Mouse (Mus musculus) G1E (cell line): Measurements from ENCODE around the gene Wwox. TPM values are rescaled to one million over a fixed set of nuclear protein-coding genes. Genes with fewer than 3 reads are reported as not detected.

Experiments
- ATAC-seq: 2 replicates; pipeline ENCODE4 v1.8.0; 2016; ENCODE audit warnings: mild to moderate bottlenecking; ENCODE audit not compliant: insufficient number of reproducible peaks, poor library complexity, low FRiP score, severe bottlenecking; ENCODE audit errors: extremely low read depth
- DNase-seq: peaks from one replicate; pipeline ENCODE4 v3.0.0; 2012; ENCODE audit warnings: low spot score
- H3K27me3 ChIP-seq: 2 replicates; pipeline ENCODE4 v1.6.1; 2012; ENCODE audit warnings: mild to moderate bottlenecking, low read length, inconsistent platforms; ENCODE audit not compliant: insufficient read depth
- H3K36me3 ChIP-seq: replicated peaks from 2 replicates; pipeline ENCODE3; 2012; ENCODE audit warnings: mild to moderate bottlenecking, inconsistent platforms
- H3K4me1 ChIP-seq: 2 replicates; pipeline ENCODE4 v1.6.1; 2012; ENCODE audit warnings: low read depth, low read length, inconsistent platforms, mixed read lengths; ENCODE audit not compliant: insufficient read depth
- H3K4me3 ChIP-seq: 2 replicates; pipeline ENCODE4 v1.5.1; 2012; ENCODE audit warnings: low read depth, mild to moderate bottlenecking, inconsistent platforms, low read length, moderate library complexity, mixed read lengths
- H3K9me3 ChIP-seq: replicated peaks from 2 replicates; pipeline ENCODE4 v1.6.1; 2012; ENCODE audit warnings: inconsistent platforms
- CTCF ChIP-seq: IDR thresholded peaks from 2 replicates; pipeline ENCODE4 v1.5.1; 2012; ENCODE audit warnings: low read depth, low read length, inconsistent platforms, mixed read lengths
- GATA1 ChIP-seq: IDR thresholded peaks from 2 replicates; pipeline ENCODE4 v1.6.1; 2012; ENCODE audit warnings: borderline replicate concordance, low read length, inconsistent platforms, mixed read lengths
- GATA2 ChIP-seq: IDR thresholded peaks from 2 replicates; pipeline ENCODE4 v1.6.1; 2012; ENCODE audit warnings: low read depth, low read length, inconsistent platforms, borderline replicate concordance
- POLR2AphosphoS5 ChIP-seq: IDR thresholded peaks from 2 replicates; pipeline ENCODE4 v1.6.1; 2012; ENCODE audit warnings: low read depth, low read length, inconsistent platforms; ENCODE audit not compliant: insufficient replicate concordance
- TAL1 ChIP-seq: conservative IDR thresholded peaks from 2 replicates; pipeline ENCODE4 v1.6.1; 2012; ENCODE audit warnings: low read depth, low read length, inconsistent platforms, mixed read lengths
- polyA plus RNA-seq: library from polyadenylated mRNA; stranded (reverse); fragments of >175 nt; gene quantifications from 2 replicates; pipeline ENCODE4 v1.2.3, GENCODE M21; 2012
- total RNA-seq, 2 experiments: library from RNA; stranded (forward) in 1 of 2; stranded (reverse) in 1 of 2; fragments of 200-1000 nt in 1 of 2; fragments of >200 nt in 1 of 2; fragmentation: Nextera tagmentation in 1 of 2; gene quantifications; 2 replicates each; pipeline ENCODE4 v1.2.3; 2014 to 2017

The Wwox gene
- total and polyA plus RNA-seq, 3 experiments = 5.8 to 33.9 (median 7.2) TPM

DNA sequence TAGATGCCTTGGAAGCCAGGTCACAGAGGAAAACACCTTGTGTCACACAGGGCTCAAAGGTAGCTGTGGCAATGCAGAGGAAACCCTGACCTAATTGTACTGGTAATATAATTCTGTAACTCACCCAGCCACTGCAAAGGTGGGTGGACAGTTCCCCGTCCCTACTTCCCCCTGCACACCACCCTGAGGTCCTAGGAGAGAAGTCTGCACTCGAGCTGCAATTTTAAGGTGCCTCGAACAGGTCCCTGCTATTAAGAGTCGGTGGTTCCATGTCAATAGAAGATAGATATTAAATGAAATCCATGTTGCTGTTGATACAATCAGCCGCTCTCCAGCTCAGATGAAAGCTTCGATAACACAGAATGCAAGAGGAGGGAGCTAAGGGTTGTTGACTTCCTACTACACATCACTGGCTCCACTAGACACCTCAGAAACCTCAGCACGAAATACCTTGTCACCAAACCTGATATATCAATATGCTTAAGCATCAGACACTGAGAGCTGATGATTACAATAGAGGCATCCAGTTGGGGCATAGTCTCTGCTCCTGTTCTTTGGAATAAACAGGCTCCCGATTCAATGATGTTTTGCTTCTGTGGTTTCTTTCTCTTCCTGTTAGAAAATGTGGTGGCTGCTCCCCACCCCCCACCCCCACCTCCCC is 441.1 kb downstream of the Wwox start:
- DNase-seq (no peak), ATAC-seq (no peak)

DNA sequence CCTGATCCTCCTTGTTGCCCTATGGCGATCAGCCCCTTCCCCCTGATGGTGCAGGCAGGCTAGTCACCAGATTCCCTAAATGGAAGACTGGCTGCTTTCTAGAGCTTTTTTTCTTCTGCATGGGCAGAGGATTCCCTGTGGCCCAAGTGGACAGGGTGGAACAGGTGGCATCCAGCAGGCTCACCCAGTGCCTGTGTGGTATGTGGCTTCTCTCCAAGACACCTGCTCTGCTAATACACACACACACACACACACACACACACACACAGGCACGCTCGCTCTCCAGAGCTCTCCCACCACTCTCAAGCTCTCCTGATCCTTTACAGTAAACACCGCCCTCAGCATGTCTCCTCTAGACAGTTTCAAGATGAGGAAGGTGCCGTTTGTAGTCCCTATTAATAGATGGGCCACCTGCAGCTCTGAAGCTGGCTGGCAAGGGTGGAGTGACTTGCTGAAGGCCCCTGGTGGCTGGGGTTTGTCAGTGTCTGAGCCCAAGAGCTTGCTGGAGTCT is 442.5 kb downstream of the Wwox start:
- Histone ChIP-seq H3K27me3 (no peaks in the 10 kb centered on the region), H3K4me1 (no peaks in the 10 kb centered on the region), H3K9me3 (peaks cover 84% of the 10 kb centered on the region), H3K4me3 (no peak overlapping the region), H3K36me3 (no peaks in the 10 kb centered on the region)
- DNase-seq = no peak
- TF ChIP-seq POLR2AphosphoS5 = no peak
- TF ChIP-seq CTCF = no peak
- TF ChIP-seq TAL1 = no peak
- TF ChIP-seq GATA1 = no peak
- TF ChIP-seq GATA2 = no peak
- ATAC-seq = no peak

More for the DNA sequence above, 441.1 kb downstream of the Wwox start:
- peaks cover 81% of the 10 kb centered on the region for H3K9me3 ChIP-seq
- TF ChIP-seq POLR2AphosphoS5 (no peak), GATA1 (no peak), TAL1 (no peak), CTCF (no peak)
- H3K4me1 ChIP-seq = no peaks in the 10 kb centered on the region
- H3K27me3 ChIP-seq = no peaks in the 10 kb centered on the region
- H3K4me3 ChIP-seq = no peak overlapping the region
- no peaks in the 10 kb centered on the region for H3K36me3 ChIP-seq

DNA sequence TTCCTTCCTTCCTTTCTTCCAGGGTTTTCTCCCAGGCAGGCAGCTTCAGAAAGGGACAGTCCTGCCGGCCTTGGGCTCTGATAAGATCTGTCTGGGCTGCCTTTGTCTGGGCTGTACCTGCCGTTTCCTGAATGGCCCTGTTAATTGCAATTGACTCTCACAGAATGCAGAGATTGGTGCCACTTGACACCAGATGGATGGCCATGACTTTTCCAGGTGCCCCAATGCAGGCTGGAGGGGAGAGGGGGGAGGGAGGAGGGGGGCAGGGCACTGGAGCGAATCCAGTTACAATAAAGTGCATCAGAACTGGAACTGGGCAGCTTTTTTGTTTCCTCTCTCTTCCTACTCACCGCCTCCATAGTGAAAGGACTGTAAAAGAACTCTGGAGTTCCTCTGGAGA is 443.0 kb downstream of the Wwox start:
- no peak for TF ChIP-seq CTCF
- no peak for TF ChIP-seq GATA2
- no peak for TF ChIP-seq TAL1
- TF ChIP-seq POLR2AphosphoS5 = no peak
- TF ChIP-seq GATA1 = no peak
- no peak for DNase-seq
- H3K4me3 ChIP-seq = no peak overlapping the region
- H3K36me3 ChIP-seq = no peaks in the 10 kb centered on the region
- no peaks in the 10 kb centered on the region for H3K4me1 ChIP-seq
- H3K27me3 ChIP-seq = no peaks in the 10 kb centered on the region
- no peak for ATAC-seq
- peaks cover 84% of the 10 kb centered on the region for H3K9me3 ChIP-seq

DNA sequence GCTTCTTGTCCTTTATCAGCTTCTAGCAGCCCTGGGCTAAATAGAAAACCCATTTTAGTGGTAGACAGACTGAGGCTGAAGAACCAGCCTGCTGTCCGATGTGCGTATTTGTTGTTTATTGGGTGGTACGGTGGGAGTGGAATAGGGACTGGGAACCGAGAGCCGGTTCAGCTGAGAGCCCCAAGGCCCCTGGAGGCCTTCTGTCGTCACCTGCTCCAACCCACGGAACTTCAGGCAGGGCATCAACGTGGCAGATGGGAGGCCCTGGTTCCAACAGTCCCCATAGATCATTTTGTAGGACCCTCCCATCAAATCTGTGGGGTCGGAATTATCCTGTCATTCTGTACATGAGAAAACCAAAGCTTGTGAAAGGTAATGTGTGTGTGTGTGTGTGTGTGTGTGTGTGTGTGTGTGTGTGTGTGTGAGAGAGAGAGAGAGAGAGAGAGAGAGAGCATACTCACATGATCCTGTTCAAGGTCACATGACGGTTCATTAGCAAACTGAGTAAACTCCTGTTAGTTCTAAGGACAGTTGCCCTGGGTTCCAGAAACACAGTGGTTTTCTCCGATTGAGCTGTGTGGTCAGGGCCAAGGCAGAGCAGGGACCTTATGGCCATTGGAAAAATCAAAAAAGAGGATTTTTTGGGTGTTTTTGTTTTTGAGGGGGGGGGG is 443.6 kb downstream of the Wwox start:
- Histone ChIP-seq H3K27me3 (no peaks in the 10 kb centered on the region), H3K4me1 (no peaks in the 10 kb centered on the region), H3K9me3 (peaks cover 83% of the 10 kb centered on the region), H3K4me3 (no peak overlapping the region), H3K36me3 (no peaks in the 10 kb centered on the region)
- ATAC-seq (no peak), DNase-seq (no peak)
- TF ChIP-seq CTCF (no peak), POLR2AphosphoS5 (no peak), TAL1 (no peak), GATA2 (no peak), GATA1 (no peak)

DNA sequence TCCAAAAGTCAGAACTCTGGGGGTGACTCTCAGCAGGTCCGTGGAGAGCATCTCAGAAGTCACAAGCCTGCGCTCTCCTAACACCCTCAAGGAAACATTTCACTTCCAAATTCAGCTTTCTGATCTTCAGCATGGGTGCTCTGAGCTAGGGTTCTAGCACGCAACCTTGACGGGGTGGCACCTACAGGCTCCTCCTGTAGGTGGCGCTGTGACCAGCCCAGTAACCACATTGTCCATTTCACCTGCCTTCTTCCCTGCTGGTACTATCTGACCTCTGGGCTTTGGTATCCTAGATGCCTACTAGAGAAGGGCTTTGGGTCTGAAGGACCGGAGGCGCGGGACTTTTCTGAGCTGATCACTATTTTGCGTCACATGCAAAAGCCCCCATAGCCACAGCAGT is 444.5 kb downstream of the Wwox start:
- TF ChIP-seq GATA2 = no peak
- no peak for TF ChIP-seq POLR2AphosphoS5
- TF ChIP-seq CTCF = no peak
- DNase-seq = no peak
- H3K9me3 ChIP-seq = peaks cover 79% of the 10 kb centered on the region
- H3K4me3 ChIP-seq = no peak overlapping the region
- H3K4me1 ChIP-seq = no peaks in the 10 kb centered on the region
- H3K36me3 ChIP-seq = no peaks in the 10 kb centered on the region
- ATAC-seq = no peak
- H3K27me3 ChIP-seq = no peaks in the 10 kb centered on the region

DNA sequence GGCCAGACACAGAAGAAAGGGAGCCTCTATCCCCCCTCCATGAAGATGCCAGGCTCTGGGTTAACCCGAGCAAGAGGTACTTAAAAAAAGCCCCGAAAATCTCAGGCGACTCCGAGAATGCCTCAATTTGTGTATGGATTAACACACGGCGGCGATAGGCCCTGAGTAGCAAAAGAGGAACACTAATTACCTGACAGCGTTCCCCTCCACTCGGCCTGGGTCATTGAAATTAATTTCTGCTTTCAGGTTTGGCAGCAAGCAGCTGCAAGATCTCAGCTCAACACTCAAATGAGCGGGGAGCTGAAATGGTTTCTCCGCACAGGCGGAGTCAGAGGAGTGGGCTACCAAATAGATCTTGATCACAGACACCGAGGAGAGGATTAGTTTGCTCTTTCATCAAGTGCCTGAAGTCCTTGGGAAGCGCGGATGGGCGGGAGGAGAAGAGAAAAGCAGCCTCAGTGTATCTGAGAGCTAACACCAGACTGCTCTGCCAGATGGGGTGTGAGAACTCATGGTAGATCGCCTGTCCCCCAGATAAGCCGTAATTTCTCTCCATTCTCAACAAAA is 445.7 kb downstream of the Wwox start:
- no peak for TF ChIP-seq GATA2
- no peak for TF ChIP-seq CTCF
- TF ChIP-seq GATA1 = no peak
- TF ChIP-seq POLR2AphosphoS5 = no peak
- no peak for TF ChIP-seq TAL1
- H3K27me3 ChIP-seq = no peaks in the 10 kb centered on the region
- no peak for DNase-seq
- H3K9me3 ChIP-seq = peaks cover 77% of the 10 kb centered on the region
- no peak overlapping the region for H3K4me3 ChIP-seq
- no peak for ATAC-seq
- H3K4me1 ChIP-seq = no peaks in the 10 kb centered on the region
- H3K36me3 ChIP-seq = no peaks in the 10 kb centered on the region
